17 mouse cellular contexts compared by ENCODE assay signal in genomic region chr5:52080268-52080667, GRCm38 (mm10).
DNase-seq lines count a peak whose midpoint lies in the region; ATAC-seq and TF ChIP-seq lines count a peak whose summit lies in the region.
"Had no signal": no experiment of that assay in that cellular context is flagged by ENCODE, and none has a peak within 500 bp of the region (broad histone marks: within the 10 kb centered on the region; RNA-seq: fewer than 3 reads in every experiment).

No protein-coding gene starts in this region.

- TF ChIP-seq CTCF in kidney, adult 2 months (conservative IDR thresholded peaks at IDR 0.05; ENCODE audit: insufficient read depth, insufficient read length, low read depth, low read length) = no peak

- H3K4me1 ChIP-seq in kidney, adult 2 months (ENCODE audit: control insufficient read depth, insufficient read depth, low read length) = no peaks in the 10 kb centered on the region
- H3K4me1 ChIP-seq: embryonic facial prominence, embryonic 10.5 days; liver, embryonic 12.5 days; lung, embryonic 15.5 days; megakaryocyte, embryonic 14.5 days had no signal

- ATAC-seq in megakaryocyte progenitor cell, adult 5-6 weeks (replicated peaks; ENCODE audit: poor library complexity) = no peak
- ATAC-seq: forebrain, postnatal 0 days; liver, embryonic 12.5 days; midbrain, embryonic 16.5 days had no signal

- 74% methylated on average over 4 of the region's 4 CpGs for WGBS in kidney, adult 2 months

- peak; percentile 29 to 53 for DNase-seq in left cerebral cortex, adult 18-20 months (ENCODE audit: low spot score in 2 of 2)
- no peak for DNase-seq in left cerebral cortex, adult 11 months (ENCODE audit: low spot score)
- peak; percentile 61 for DNase-seq in cerebellum, adult 11 months
- peak; percentile 53 for DNase-seq in cerebellum, adult 8-10 months
- peak; percentile 19 to 34 for DNase-seq in frontal cortex, postnatal 36 days (ENCODE audit: low spot score in 2 of 2)
- DNase-seq in kidney, adult 2 months = no peak
- DNase-seq: forebrain, postnatal 0 days; kidney, adult 9 months; kidney, postnatal 36 days; thymus, postnatal 25 days had no signal

- TF ChIP-seq POLR2A in kidney, adult 2 months (IDR thresholded peaks at IDR 0.05; ENCODE audit: low read depth, low read length) = no peak

- no peaks in the 10 kb centered on the region for H3K27me3 ChIP-seq in kidney, adult 2 months (replicated peaks; ENCODE audit: control insufficient read depth, insufficient read depth, low read length)
- H3K27me3 ChIP-seq: liver, embryonic 12.5 days; lung, embryonic 15.5 days; megakaryocyte, embryonic 14.5 days had no signal

- H3K4me3 ChIP-seq in kidney, adult 2 months (ENCODE audit: insufficient read depth, low read depth, low read length) = no peak overlapping the region
- H3K4me3 ChIP-seq: embryonic facial prominence, embryonic 10.5 days; liver, embryonic 12.5 days; lung, embryonic 15.5 days; megakaryocyte, embryonic 14.5 days had no signal

- H3K27ac ChIP-seq in kidney, adult 2 months (ENCODE audit: insufficient read depth, low read depth, low read length) = no peak overlapping the region
- H3K27ac ChIP-seq: embryonic facial prominence, embryonic 10.5 days; liver, embryonic 12.5 days; lung, embryonic 15.5 days had no signal

- no peaks in the 10 kb centered on the region for H3K36me3 ChIP-seq in kidney, adult 2 months (ENCODE audit: control insufficient read depth, insufficient read depth, low read length)
- H3K36me3 ChIP-seq: embryonic facial prominence, embryonic 10.5 days; G1E; liver, embryonic 12.5 days; lung, embryonic 15.5 days had no signal

Comparison
In these comparisons a context has a peak if more than half of its experiments do, and no peak if none do; other contexts are left out.
1. DNase-seq: peak in left cerebral cortex, adult 18-20 months (2 of 2), cerebellum, adult 11 months (single experiment), cerebellum, adult 8-10 months (single experiment) and frontal cortex, postnatal 36 days (2 of 2); none in left cerebral cortex, adult 11 months (single experiment) and kidney, adult 2 months (single experiment).